Mouse (Mus musculus): ENCODE data around the gene Fancf. TPM values are rescaled to one million over a fixed set of nuclear protein-coding genes. Genes with fewer than 3 reads are reported as not detected.

Fancf gene
- 11.6 and 12.1 TPM in 2 replicates for polyA plus RNA-seq (2014; fragmentation: Nextera tagmentation; extraction: Ambion mirVana)

GRCm38 (mm10) chr7:51862097-51862492, at the start of gene Fancf:
Gene Fancf (minus strand): TSS chr7:51862267.
- Histone ChIP-seq H3K4me3 (replicated peaks; ENCODE audit: low read depth, low read length) (peak within 1 kb of the TSS; percentile 68), H3K4me2 (ENCODE audit: low read length) (peak within 1 kb of the TSS; percentile 77), H3K27ac (replicated peaks; ENCODE audit: low read depth, low read length) (peak within 1 kb of the TSS; percentile 98), H3K9me3 (ENCODE audit: control insufficient read depth, low read length) (no peaks in the 10 kb centered on the region), H3K9ac (replicated peaks; ENCODE audit: low read length) (peak within 1 kb of the TSS; percentile 83), H3K27me3 (ENCODE audit: control insufficient read depth, insufficient read depth, low read length) (no peaks in the 10 kb centered on the region), H3K4me1 (ENCODE audit: control insufficient read depth, insufficient read depth, low read length) (peaks cover 31% of the 10 kb centered on the region), H3K36me3 (ENCODE audit: control insufficient read depth, insufficient read depth, low read length) (no peaks in the 10 kb centered on the region)
- WGBS = 0% methylated on average over 43 of the region's 43 CpGs
- DNase-seq (peak; percentile 99), ATAC-seq (ENCODE audit: low FRiP score, low TSS enrichment) (peak; percentile 99)

- Histone ChIP-seq H3K4me1 (ENCODE audit: control insufficient read depth, insufficient read depth, low read length) (no peaks in the 10 kb centered on the region), H3K9ac (replicated peaks; ENCODE audit: low read length) (no peak overlapping the region), H3K27me3 (ENCODE audit: control insufficient read depth, insufficient read depth, low read length) (no peaks in the 10 kb centered on the region), H3K4me2 (ENCODE audit: low read length) (no peak overlapping the region), H3K9me3 (ENCODE audit: control insufficient read depth, low read length) (no peaks in the 10 kb centered on the region), H3K36me3 (ENCODE audit: control insufficient read depth, insufficient read depth, low read length) (no peaks in the 10 kb centered on the region), H3K27ac (replicated peaks; ENCODE audit: low read depth, low read length) (no peak overlapping the region), H3K4me3 (replicated peaks; ENCODE audit: low read depth, low read length) (no peak overlapping the region)
- DNase-seq (no peak), ATAC-seq (ENCODE audit: low FRiP score, low TSS enrichment) (no peak)
- 76% methylated on average over 6 of the region's 6 CpGs for WGBS
Observed at GRCm38 (mm10) chr7:51899066-51899465, 37.0 kb upstream of the Fancf start.

- H3K9me3 ChIP-seq (ENCODE audit: control insufficient read depth, low read length) = no peaks in the 10 kb centered on the region
- no peaks in the 10 kb centered on the region for H3K36me3 ChIP-seq (ENCODE audit: control insufficient read depth, insufficient read depth, low read length)
- WGBS = 60% methylated on average over 2 of the region's 2 CpGs
- H3K27me3 ChIP-seq (ENCODE audit: control insufficient read depth, insufficient read depth, low read length) = no peaks in the 10 kb centered on the region
- H3K9ac ChIP-seq (replicated peaks; ENCODE audit: low read length) = no peak overlapping the region
- ATAC-seq (ENCODE audit: low FRiP score, low TSS enrichment) (no peak), DNase-seq (no peak)
- no peaks in the 10 kb centered on the region for H3K4me1 ChIP-seq (ENCODE audit: control insufficient read depth, insufficient read depth, low read length)
- H3K4me2 ChIP-seq (ENCODE audit: low read length) = no peak overlapping the region
- no peak overlapping the region for H3K27ac ChIP-seq (replicated peaks; ENCODE audit: low read depth, low read length)
- H3K4me3 ChIP-seq (replicated peaks; ENCODE audit: low read depth, low read length) = no peak overlapping the region
Observed at GRCm38 (mm10) chr7:51894939-51895338, 32.9 kb upstream of the Fancf start.

- no peak for DNase-seq
- no peak for ATAC-seq (ENCODE audit: low FRiP score, low TSS enrichment)
Observed at GRCm38 (mm10) chr7:51894133-51894801, 32.2 kb upstream of the Fancf start.

GRCm38 (mm10) chr7:51893008-51893407, 30.9 kb upstream of the Fancf start:
- Histone ChIP-seq H3K4me3 (replicated peaks; ENCODE audit: low read depth, low read length) (no peak overlapping the region), H3K9ac (replicated peaks; ENCODE audit: low read length) (no peak overlapping the region), H3K9me3 (ENCODE audit: control insufficient read depth, low read length) (no peaks in the 10 kb centered on the region), H3K27me3 (ENCODE audit: control insufficient read depth, insufficient read depth, low read length) (no peaks in the 10 kb centered on the region), H3K36me3 (ENCODE audit: control insufficient read depth, insufficient read depth, low read length) (no peaks in the 10 kb centered on the region), H3K4me1 (ENCODE audit: control insufficient read depth, insufficient read depth, low read length) (no peaks in the 10 kb centered on the region), H3K27ac (replicated peaks; ENCODE audit: low read depth, low read length) (no peak overlapping the region), H3K4me2 (ENCODE audit: low read length) (no peak overlapping the region)
- ATAC-seq (ENCODE audit: low FRiP score, low TSS enrichment) (no peak), DNase-seq (no peak)
- WGBS = 91% methylated on average over 4 of the region's 4 CpGs

More at GRCm38 (mm10) chr7:51894133-51894801, 32.2 kb upstream of the Fancf start:
- Histone ChIP-seq H3K27me3 (ENCODE audit: control insufficient read depth, insufficient read depth, low read length) (no peaks in the 10 kb centered on the region), H3K27ac (replicated peaks; ENCODE audit: low read depth, low read length) (no peak overlapping the region), H3K9ac (replicated peaks; ENCODE audit: low read length) (no peak overlapping the region), H3K4me2 (ENCODE audit: low read length) (no peak overlapping the region), H3K4me3 (replicated peaks; ENCODE audit: low read depth, low read length) (no peak overlapping the region), H3K4me1 (ENCODE audit: control insufficient read depth, insufficient read depth, low read length) (no peaks in the 10 kb centered on the region), H3K36me3 (ENCODE audit: control insufficient read depth, insufficient read depth, low read length) (no peaks in the 10 kb centered on the region), H3K9me3 (ENCODE audit: control insufficient read depth, low read length) (no peaks in the 10 kb centered on the region)
- WGBS = 87% methylated on average over 4 of the region's 4 CpGs

GRCm38 (mm10) chr7:51892224-51892965, 30.3 kb upstream of the Fancf start:
- Histone ChIP-seq H3K4me1 (ENCODE audit: control insufficient read depth, insufficient read depth, low read length) (no peaks in the 10 kb centered on the region), H3K4me2 (ENCODE audit: low read length) (no peak overlapping the region), H3K9ac (replicated peaks; ENCODE audit: low read length) (no peak overlapping the region), H3K27me3 (ENCODE audit: control insufficient read depth, insufficient read depth, low read length) (no peaks in the 10 kb centered on the region), H3K4me3 (replicated peaks; ENCODE audit: low read depth, low read length) (no peak overlapping the region), H3K9me3 (ENCODE audit: control insufficient read depth, low read length) (no peaks in the 10 kb centered on the region), H3K36me3 (ENCODE audit: control insufficient read depth, insufficient read depth, low read length) (no peaks in the 10 kb centered on the region), H3K27ac (replicated peaks; ENCODE audit: low read depth, low read length) (no peak overlapping the region)
- 97% methylated on average over 1 of the region's 1 CpGs for WGBS
- DNase-seq (no peak), ATAC-seq (ENCODE audit: low FRiP score, low TSS enrichment) (no peak)

- no peak for DNase-seq
- no peaks in the 10 kb centered on the region for H3K9me3 ChIP-seq (ENCODE audit: control insufficient read depth, low read length)
- no peaks in the 10 kb centered on the region for H3K4me1 ChIP-seq (ENCODE audit: control insufficient read depth, insufficient read depth, low read length)
- H3K36me3 ChIP-seq (ENCODE audit: control insufficient read depth, insufficient read depth, low read length) = no peaks in the 10 kb centered on the region
- H3K4me2 ChIP-seq (ENCODE audit: low read length) = no peak overlapping the region
- no peak for ATAC-seq (ENCODE audit: low FRiP score, low TSS enrichment)
- H3K4me3 ChIP-seq (replicated peaks; ENCODE audit: low read depth, low read length) = no peak overlapping the region
- H3K27me3 ChIP-seq (ENCODE audit: control insufficient read depth, insufficient read depth, low read length) = no peaks in the 10 kb centered on the region
- H3K27ac ChIP-seq (replicated peaks; ENCODE audit: low read depth, low read length) = no peak overlapping the region
- H3K9ac ChIP-seq (replicated peaks; ENCODE audit: low read length) = no peak overlapping the region
- 93% methylated on average over 7 of the region's 7 CpGs for WGBS
Observed at GRCm38 (mm10) chr7:51889601-51890000, 27.5 kb upstream of the Fancf start.

- H3K9ac ChIP-seq (replicated peaks; ENCODE audit: low read length) = no peak overlapping the region
- H3K4me2 ChIP-seq (ENCODE audit: low read length) = no peak overlapping the region
- DNase-seq (no peak), ATAC-seq (ENCODE audit: low FRiP score, low TSS enrichment) (no peak)
- H3K27me3 ChIP-seq (ENCODE audit: control insufficient read depth, insufficient read depth, low read length) = no peaks in the 10 kb centered on the region
- H3K4me1 ChIP-seq (ENCODE audit: control insufficient read depth, insufficient read depth, low read length) = no peaks in the 10 kb centered on the region
- no peaks in the 10 kb centered on the region for H3K36me3 ChIP-seq (ENCODE audit: control insufficient read depth, insufficient read depth, low read length)
- no peaks in the 10 kb centered on the region for H3K9me3 ChIP-seq (ENCODE audit: control insufficient read depth, low read length)
- no peak overlapping the region for H3K27ac ChIP-seq (replicated peaks; ENCODE audit: low read depth, low read length)
- WGBS = 84% methylated on average over 11 of the region's 11 CpGs
- no peak overlapping the region for H3K4me3 ChIP-seq (replicated peaks; ENCODE audit: low read depth, low read length)
Observed at GRCm38 (mm10) chr7:51887678-51888567, 25.9 kb upstream of the Fancf start.
